Mouse (Mus musculus) hindbrain, postnatal 0 days (tissue): ENCODE data around the gene Olfr1320. TPM values are rescaled to one million over a fixed set of nuclear protein-coding genes. Genes with fewer than 3 reads are reported as not detected.
"Not testable (repeated sequence)": the region's sequence is repeated elsewhere in the genome, so short reads cannot be mapped to it uniquely, and the experiment has no call there.

Source experiments
- ATAC-seq: fragments of 200-750 bp; cut with Nextera tagmentation; 2 replicates; pipeline ENCODE4 v1.8.0; 2017; ENCODE audit warnings: mild to moderate bottlenecking, moderate TSS enrichment, moderate library complexity
- DNase-seq: peaks from one replicate; pipeline ENCODE4 v3.0.0-alpha.2; 2015; ENCODE audit warnings: low spot score
- H3K27ac ChIP-seq: fragments of 300-500 bp; sonication (generic); 2 replicates; pipeline ENCODE4 v1.5.1; 2014; ENCODE audit warnings: mild to moderate bottlenecking
- H3K27me3 ChIP-seq: fragments of 300-500 bp; sonication (generic); 2 replicates; pipeline ENCODE4 v1.6.1; 2014; ENCODE audit warnings: low read length, mixed read lengths; ENCODE audit not compliant: insufficient read depth
- H3K36me3 ChIP-seq: fragments of 300-500 bp; sonication (generic); 2 replicates; pipeline ENCODE4 v1.6.1; 2014; ENCODE audit warnings: low read length, mixed read lengths; ENCODE audit not compliant: insufficient read depth
- H3K4me1 ChIP-seq: fragments of 300-500 bp; sonication (generic); 2 replicates; pipeline ENCODE4 v1.6.1; 2014; ENCODE audit warnings: antibody characterized with exemption, low read length, mixed read lengths; ENCODE audit not compliant: insufficient read depth
- H3K4me2 ChIP-seq: fragments of 300-500 bp; sonication (generic); 2 replicates; pipeline ENCODE4 v1.6.1; 2014; ENCODE audit warnings: low read depth, mild to moderate bottlenecking, low read length, moderate library complexity, mixed read lengths
- H3K4me3 ChIP-seq: fragments of 300-500 bp; sonication (generic); 2 replicates; pipeline ENCODE4 v1.5.1; 2014; ENCODE audit warnings: low read length
- H3K9ac ChIP-seq: fragments of 300-500 bp; sonication (generic); replicated peaks from 2 replicates; pipeline ENCODE4 v1.6.1; 2014; ENCODE audit warnings: mild to moderate bottlenecking, low read length, moderate library complexity, mixed read lengths
- H3K9me3 ChIP-seq: fragments of 300-500 bp; sonication (generic); 2 replicates; pipeline ENCODE4 v1.6.1; 2016; ENCODE audit warnings: low read length, mixed read lengths
- CTCF ChIP-seq: IDR thresholded peaks from 2 replicates; pipeline ENCODE4 v1.5.1; 2016; ENCODE audit warnings: antibody characterized with exemption, control low read depth, low read depth
- WGBS: fragments of 180-500 bp; shearing (Covaris S2); extraction: QIAGEN DNeasy Blood & Tissue Kit; methylation state at CpG from one replicate; pipeline ENCODE4 v1.1.7; 2014; 5-methylcytosine and 5-hydroxymethylcytosine counted together
- polyA plus RNA-seq: library from polyadenylated mRNA; unstranded; fragments of >200 nt; fragmentation: Nextera tagmentation; extraction: Ambion mirVana; gene quantifications from 2 replicates; pipeline ENCODE4 v1.2.1, GENCODE M21; 2015
- total RNA-seq: library from RNA; depleted of rRNA; stranded (reverse); fragments of >200 nt; gene quantifications from 2 replicates; pipeline ENCODE4 v1.2.3, GENCODE M21; 2014; rRNA removed

Olfr1320 gene
- total RNA-seq (not detected in 2 replicates), polyA plus RNA-seq (not detected in 2 replicates)

DNA sequence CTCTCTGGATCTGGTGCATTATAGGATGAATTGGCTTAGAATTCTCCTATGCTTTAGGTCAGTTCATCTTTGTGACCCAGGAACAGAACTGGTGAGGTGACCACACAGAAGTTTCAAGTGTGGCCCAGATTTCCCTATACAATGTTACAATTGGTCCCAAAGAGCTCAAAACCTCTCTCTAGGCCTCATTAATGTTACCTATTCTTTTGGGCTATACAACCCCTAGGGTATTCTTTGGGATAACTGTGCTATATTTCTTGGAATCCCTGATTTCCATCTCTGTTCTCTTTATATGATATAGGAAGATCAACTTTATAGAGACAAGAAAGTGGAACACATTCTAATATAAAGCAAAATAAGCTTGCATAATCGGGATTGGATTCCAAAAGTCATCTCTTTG, at the start of gene Olfr1320:
Gene Olfr1320 (plus strand): TSS at position 301 of the 400 bp plus-strand sequence.
- no peak for TF ChIP-seq CTCF

DNA sequence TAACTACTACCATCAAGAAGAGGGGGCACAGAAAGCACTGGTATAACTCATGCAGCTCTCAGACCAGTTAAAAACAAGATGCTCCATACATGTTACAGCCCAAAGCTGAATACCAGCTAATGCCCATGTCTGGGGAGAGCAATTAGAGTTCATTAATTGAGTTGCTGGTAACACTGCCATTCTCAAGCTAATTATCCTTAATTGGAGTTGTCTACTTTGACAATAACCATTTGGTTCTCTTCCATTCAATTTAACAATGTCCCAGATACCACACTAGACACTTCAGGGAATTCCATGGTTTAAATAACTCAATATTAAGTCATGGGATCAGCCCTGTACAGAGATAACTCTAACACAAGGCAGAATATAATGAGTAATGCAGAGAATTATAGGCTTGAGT, 44.6 kb upstream of the Olfr1320 start:
- no peak; the same call in 1 of the 2 replicates for ATAC-seq
- Histone ChIP-seq H3K4me3 (no peak overlapping the region), H3K27me3 (no peaks in the 10 kb centered on the region), H3K4me2 (no peak overlapping the region), H3K36me3 (no peaks in the 10 kb centered on the region), H3K9ac (no peak overlapping the region), H3K9me3 (no peaks in the 10 kb centered on the region), H3K27ac (no peak overlapping the region), H3K4me1 (no peaks in the 10 kb centered on the region)
- no peak for TF ChIP-seq CTCF
- no peak for DNase-seq

More for the DNA sequence above, at the start of gene Olfr1320:
- Histone ChIP-seq H3K27ac (no peak within 1 kb of the TSS), H3K9ac (no peak within 1 kb of the TSS), H3K4me1 (no peaks in the 10 kb centered on the region), H3K27me3 (no peaks in the 10 kb centered on the region), H3K4me2 (no peak within 1 kb of the TSS), H3K9me3 (no peaks in the 10 kb centered on the region), H3K4me3 (no peak within 1 kb of the TSS), H3K36me3 (no peaks in the 10 kb centered on the region)
- WGBS, result 92% methylated on average over 1 of the region's 1 CpGs
- no peak for DNase-seq
- no peak for ATAC-seq

DNA sequence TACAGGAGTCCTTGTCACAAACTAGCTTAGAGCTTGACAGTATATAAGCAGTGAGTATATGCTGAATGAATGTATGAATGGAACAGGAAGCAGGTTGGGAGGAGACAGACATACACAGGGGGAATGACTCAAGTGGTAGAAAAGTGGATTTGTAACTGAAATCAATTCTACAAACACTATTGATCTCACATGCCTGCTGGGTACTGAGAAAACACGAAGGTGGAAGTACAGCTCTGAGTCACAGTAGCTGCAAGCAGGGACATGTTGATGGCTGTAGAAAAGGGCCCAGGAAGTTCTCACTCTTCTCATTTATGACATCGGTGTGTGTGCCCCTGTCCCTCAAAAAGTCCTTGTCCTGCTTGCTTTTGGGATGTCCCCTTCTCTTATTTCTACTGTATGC, 40.9 kb upstream of the Olfr1320 start:
- no peak for ATAC-seq
- WGBS, result 71% methylated on average over 2 of the region's 2 CpGs
- Histone ChIP-seq H3K4me3 (no peak overlapping the region), H3K27me3 (no peaks in the 10 kb centered on the region), H3K9me3 (no peaks in the 10 kb centered on the region), H3K36me3 (no peaks in the 10 kb centered on the region), H3K4me1 (no peaks in the 10 kb centered on the region), H3K27ac (no peak overlapping the region), H3K9ac (no peak overlapping the region), H3K4me2 (no peak overlapping the region)
- DNase-seq, result no peak
- no peak for TF ChIP-seq CTCF

DNA sequence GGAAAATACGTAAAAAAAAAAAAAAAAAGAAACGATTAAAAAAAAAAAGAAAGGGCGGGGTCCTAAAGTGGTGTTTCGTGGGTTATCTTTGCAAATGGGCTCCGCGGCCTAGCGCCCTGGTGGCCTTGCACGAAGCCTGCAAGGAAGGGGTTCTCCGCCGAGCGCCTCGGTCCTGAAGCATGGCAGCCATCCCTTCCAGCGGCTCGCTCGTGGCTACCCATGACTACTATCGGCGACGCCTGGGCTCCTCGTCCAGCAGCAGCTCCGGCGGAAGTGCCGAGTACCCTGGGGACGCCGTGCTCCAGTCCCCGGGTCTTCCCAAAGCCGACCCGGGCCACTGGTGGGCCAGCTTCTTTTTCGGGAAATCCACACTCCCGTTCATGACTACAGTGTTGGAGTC, 11.4 kb upstream of the Olfr1320 start:
- WGBS, result 91% methylated on average over 29 of the region's 29 CpGs
- DNase-seq, result not testable (repeated sequence)

More for the DNA sequence above, 11.4 kb upstream of the Olfr1320 start:
- H3K36me3 ChIP-seq, ATAC-seq, H3K4me1 ChIP-seq, H3K9me3 ChIP-seq, H3K4me2 ChIP-seq, H3K27me3 ChIP-seq, H3K4me3 ChIP-seq, H3K27ac ChIP-seq, H3K9ac ChIP-seq: not testable (repeated sequence)

Other genes with a start within 250 kb of the Olfr1320 start
- gene Arhgap36, start 208.4 kb upstream of the Olfr1320 start, total RNA-seq, result 8.9 and 10.6 TPM in 2 replicates
- 14.5 and 16.0 TPM in 2 replicates for gene Arhgap36, start 208.4 kb upstream of the Olfr1320 start, polyA plus RNA-seq
- gene Olfr1321, start 62.7 kb downstream of the Olfr1320 start, total RNA-seq, result not detected in 2 replicates
- not detected in 2 replicates for gene Olfr1321, start 62.7 kb downstream of the Olfr1320 start, polyA plus RNA-seq
- 26.6 and 27.2 TPM in 2 replicates for gene Igsf1, start 125.4 kb downstream of the Olfr1320 start, total RNA-seq
- 18.1 and 20.3 TPM in 2 replicates for gene Igsf1, start 125.4 kb downstream of the Olfr1320 start, polyA plus RNA-seq
- gene Olfr1322, start 219.2 kb downstream of the Olfr1320 start, total RNA-seq, result not detected in 2 replicates
- not detected in 2 replicates for gene Olfr1322, start 219.2 kb downstream of the Olfr1320 start, polyA plus RNA-seq